Mouse (Mus musculus) liver, adult 2 months (tissue): Measurements from ENCODE around the gene Gm45711. TPM values are rescaled to one million over a fixed set of nuclear protein-coding genes. Genes with fewer than 3 reads are reported as not detected.
A peak's percentile ranks its signal among the peaks of the same experiment; 100 is the strongest.
"Not testable (repeated sequence)": the region's sequence is repeated elsewhere in the genome, so short reads cannot be mapped to it uniquely, and the experiment has no call there.

ENCODE experiments used
- DNase-seq: peaks from one replicate; pipeline ENCODE4 v3.0.0-alpha.2; 2011; ENCODE audit warnings: low read depth, low spot score; ENCODE audit errors: extremely low read depth
- H3K27ac ChIP-seq: fragments of 200-500 bp; replicated peaks from 2 replicates; pipeline ENCODE4 v1.5.1; 2012; ENCODE audit warnings: low read depth, mild to moderate bottlenecking, control low read depth, inconsistent platforms, low read length; ENCODE audit not compliant: insufficient read depth
- H3K27me3 ChIP-seq: fragments of 200-500 bp; 2 replicates; pipeline ENCODE4 v1.6.1; 2012; ENCODE audit warnings: mild to moderate bottlenecking, moderate library complexity, low read length, inconsistent platforms; ENCODE audit not compliant: control insufficient read depth, insufficient read depth
- H3K36me3 ChIP-seq: fragments of 200-500 bp; 2 replicates; pipeline ENCODE4 v1.6.1; 2012; ENCODE audit warnings: low read length, inconsistent platforms; ENCODE audit not compliant: control insufficient read depth, insufficient read depth
- H3K4me1 ChIP-seq: fragments of 200-500 bp; 2 replicates; pipeline ENCODE4 v1.6.1; 2011; ENCODE audit warnings: low read length; ENCODE audit not compliant: control insufficient read depth, insufficient read depth
- H3K4me3 ChIP-seq: fragments of 200-500 bp; 2 replicates; pipeline ENCODE4 v1.5.1; 2011; ENCODE audit warnings: low read depth, mild to moderate bottlenecking, control low read depth, low read length, moderate library complexity; ENCODE audit not compliant: insufficient read depth
- H3K79me2 ChIP-seq: fragments of 200-500 bp; 2 replicates; pipeline ENCODE4 v1.6.1; 2012; ENCODE audit warnings: inconsistent platforms, mild to moderate bottlenecking, low read length, moderate library complexity; ENCODE audit not compliant: control insufficient read depth, insufficient read depth
- H3K9ac ChIP-seq: fragments of 200-500 bp; 2 replicates; pipeline ENCODE4 v1.6.1; 2012; ENCODE audit warnings: low read depth, mild to moderate bottlenecking, control low read depth, inconsistent platforms, low read length
- CTCF ChIP-seq: fragments of 200-500 bp; IDR thresholded peaks from 2 replicates; pipeline ENCODE4 v1.5.1; 2011; ENCODE audit warnings: low read depth, low read length, control low read depth
- POLR2A ChIP-seq: fragments of 200-500 bp; IDR thresholded peaks from 2 replicates; pipeline ENCODE4 v1.6.1; 2011; ENCODE audit warnings: low read length, control low read depth; ENCODE audit not compliant: insufficient read depth; ENCODE audit errors: extremely low read depth
- WGBS: fragments of 180-500 bp; shearing (Covaris S2); methylation state at CpG from one replicate; pipeline ENCODE4 v1.1.7; 2018; 5-methylcytosine and 5-hydroxymethylcytosine counted together
- polyA plus RNA-seq: library from polyadenylated mRNA; depleted of rRNA; stranded (reverse); fragments of >200 nt; gene quantifications from 2 replicates; pipeline ENCODE4 v1.2.3, GENCODE M21; 2012
- total RNA-seq: library from RNA; depleted of rRNA; stranded (reverse); fragments of >200 nt; gene quantifications from 2 replicates; pipeline ENCODE4 v1.2.3, GENCODE M21; 2014

The Gm45711 gene
- total and polyA plus RNA-seq, 2 experiments: not detected

GRCm38 (mm10) chr8:104268368-104268767 is 41.5 kb downstream of the Gm45711 start:
- DNase-seq: no peak
- H3K4me3 ChIP-seq: no peak overlapping the region

GRCm38 (mm10) chr8:104264271-104264935 is 45.5 kb downstream of the Gm45711 start:
- 97% methylated on average over 22 of the region's 22 CpGs for WGBS

More at GRCm38 (mm10) chr8:104268368-104268767, 41.5 kb downstream of the Gm45711 start:
- Histone ChIP-seq H3K9ac (no peak overlapping the region), H3K27me3 (no peaks in the 10 kb centered on the region), H3K36me3 (no peaks in the 10 kb centered on the region), H3K4me1 (no peaks in the 10 kb centered on the region), H3K79me2 (no peaks in the 10 kb centered on the region), H3K27ac (no peak overlapping the region)
- TF ChIP-seq CTCF (no peak), POLR2A (no peak)

GRCm38 (mm10) chr8:104261802-104262201 is 48.1 kb downstream of the Gm45711 start:
- not testable (repeated sequence) for H3K4me3 ChIP-seq, H3K79me2 ChIP-seq, H3K36me3 ChIP-seq, H3K27ac ChIP-seq, H3K27me3 ChIP-seq, H3K9ac ChIP-seq, H3K4me1 ChIP-seq, DNase-seq
- WGBS: 97% methylated on average over 5 of the region's 5 CpGs

More at GRCm38 (mm10) chr8:104264271-104264935, 45.5 kb downstream of the Gm45711 start:
- H3K4me1 ChIP-seq, H3K4me3 ChIP-seq, H3K79me2 ChIP-seq, H3K9ac ChIP-seq, H3K27me3 ChIP-seq, H3K36me3 ChIP-seq, H3K27ac ChIP-seq, DNase-seq: not testable (repeated sequence)

- TF ChIP-seq CTCF (peak; percentile 46; the same call in 1 of the 2 replicates), POLR2A (no peak)
- Histone ChIP-seq H3K79me2 (no peaks in the 10 kb centered on the region), H3K27ac (no peak overlapping the region), H3K27me3 (no peaks in the 10 kb centered on the region), H3K36me3 (no peaks in the 10 kb centered on the region), H3K4me3 (no peak overlapping the region), H3K4me1 (peaks cover 2% of the 10 kb centered on the region; the same call in 1 of the 2 replicates), H3K9ac (no peak overlapping the region)
- peak; percentile 16 for DNase-seq
- WGBS: 80% methylated on average over 3 of the region's 3 CpGs
Measured at GRCm38 (mm10) chr8:104253016-104253415, 56.9 kb downstream of the Gm45711 start.

GRCm38 (mm10) chr8:104251461-104251860 is 58.4 kb downstream of the Gm45711 start:
- TF ChIP-seq CTCF (no peak), POLR2A (no peak)
- DNase-seq: peak; percentile 17
- H3K9ac ChIP-seq: no peak overlapping the region
- no peak overlapping the region for H3K27ac ChIP-seq
- no peaks in the 10 kb centered on the region for H3K36me3 ChIP-seq
- peaks cover 2% of the 10 kb centered on the region; the same call in 1 of the 2 replicates for H3K4me1 ChIP-seq
- no peak overlapping the region; the same call in 1 of the 2 replicates for H3K4me3 ChIP-seq
- under 1% methylated on average over 7 of the region's 7 CpGs for WGBS
- no peaks in the 10 kb centered on the region for H3K27me3 ChIP-seq
- no peaks in the 10 kb centered on the region for H3K79me2 ChIP-seq
